Mouse (Mus musculus) embryo, embryonic 11 days (tissue): ENCODE measurements around the gene Gm14459.
"Not testable (repeated sequence)": the region's sequence is repeated elsewhere in the genome, so short reads cannot be mapped to it uniquely, and the experiment has no call there.

Experiments
- DNase-seq: peaks from one replicate; pipeline ENCODE4 v3.0.0-alpha.2; 2015

The Gm14459 gene

GRCm38 (mm10) chrX:8524854-8525253, at the start of gene Gm14459:
Gm14459 (minus strand) TSS chrX:8524954.
- no peak for DNase-seq

DNA sequence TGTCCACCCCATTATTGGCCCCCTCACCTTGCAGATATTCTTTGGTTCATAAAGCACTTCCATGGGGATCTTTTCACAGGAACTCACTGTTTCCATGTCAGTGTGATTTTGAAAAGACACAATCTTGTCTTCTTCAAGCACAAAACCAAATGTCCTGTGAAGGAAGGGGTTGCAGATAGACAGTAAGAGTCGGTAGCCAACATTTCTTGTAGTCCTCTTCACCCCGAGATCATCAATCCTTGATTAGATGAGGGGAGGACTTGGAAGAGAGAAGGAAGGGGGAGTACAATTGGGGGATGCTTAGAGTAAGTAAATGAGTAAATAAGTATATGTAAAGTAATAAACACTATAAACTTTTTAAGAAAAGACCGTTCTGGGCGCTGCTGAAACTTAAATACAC, 23.4 kb upstream of the Gm14459 start, which contains the start of gene Ssxb6:
Ssxb6 (minus strand) TSS at position 101 of the 400 bp plus-strand sequence.
- DNase-seq, result not testable (repeated sequence)
